Mouse (Mus musculus) forebrain, embryonic 16.5 days (tissue): ENCODE results near the gene Slc34a1. TPM values are rescaled to one million over a fixed set of nuclear protein-coding genes. Genes with fewer than 3 reads are reported as not detected.

Experiments
- ATAC-seq: fragments of 200-750 bp; cut with Nextera tagmentation; 2 replicates; pipeline ENCODE4 v1.8.0; 2017; ENCODE audit warnings: mild to moderate bottlenecking, moderate library complexity
- H3K27ac ChIP-seq: fragments of 300-500 bp; sonication (generic); 2 replicates; pipeline ENCODE4 v1.5.1; 2014; ENCODE audit warnings: low read length, control low read depth
- H3K27me3 ChIP-seq: fragments of 300-500 bp; sonication (generic); replicated peaks from 2 replicates; pipeline ENCODE4 v1.6.1; 2014; ENCODE audit warnings: low read length; ENCODE audit not compliant: control insufficient read depth, insufficient read depth
- H3K36me3 ChIP-seq: fragments of 300-500 bp; sonication (generic); 2 replicates; pipeline ENCODE4 v1.6.1; 2014; ENCODE audit not compliant: control insufficient read depth, insufficient read depth
- H3K4me1 ChIP-seq: fragments of 300-500 bp; sonication (generic); replicated peaks from 2 replicates; pipeline ENCODE4 v1.6.1; 2014; ENCODE audit warnings: low read length; ENCODE audit not compliant: control insufficient read depth, insufficient read depth
- H3K4me2 ChIP-seq: fragments of 300-500 bp; sonication (generic); 2 replicates; pipeline ENCODE4 v1.6.1; 2014; ENCODE audit warnings: mild to moderate bottlenecking, low read length, control low read depth
- H3K4me3 ChIP-seq: fragments of 300-500 bp; sonication (generic); replicated peaks from 2 replicates; pipeline ENCODE4 v1.5.1; 2014; ENCODE audit warnings: mild to moderate bottlenecking, low read length, control low read depth
- H3K9ac ChIP-seq: fragments of 300-500 bp; sonication (generic); replicated peaks from 2 replicates; pipeline ENCODE4 v1.6.1; 2014; ENCODE audit warnings: low read depth, low read length, control low read depth
- H3K9me3 ChIP-seq: fragments of 300-500 bp; sonication (generic); 2 replicates; pipeline ENCODE4 v1.6.1; 2016; ENCODE audit warnings: low read length; ENCODE audit not compliant: control insufficient read depth
- WGBS: fragments of 180-500 bp; shearing (Covaris S2); extraction: QIAGEN DNeasy Blood & Tissue Kit; methylation state at CpG from one replicate; pipeline ENCODE4 v1.1.7; 2014; 5-methylcytosine and 5-hydroxymethylcytosine counted together
- polyA plus RNA-seq: library from polyadenylated mRNA; unstranded; fragments of >200 nt; fragmentation: Nextera tagmentation; extraction: Ambion mirVana; gene quantifications from 2 replicates; pipeline ENCODE4 v1.2.1, GENCODE M21; 2015

Gene Slc34a1
- polyA plus RNA-seq, 1 experiment from 2014 or later: not detected

DNA sequence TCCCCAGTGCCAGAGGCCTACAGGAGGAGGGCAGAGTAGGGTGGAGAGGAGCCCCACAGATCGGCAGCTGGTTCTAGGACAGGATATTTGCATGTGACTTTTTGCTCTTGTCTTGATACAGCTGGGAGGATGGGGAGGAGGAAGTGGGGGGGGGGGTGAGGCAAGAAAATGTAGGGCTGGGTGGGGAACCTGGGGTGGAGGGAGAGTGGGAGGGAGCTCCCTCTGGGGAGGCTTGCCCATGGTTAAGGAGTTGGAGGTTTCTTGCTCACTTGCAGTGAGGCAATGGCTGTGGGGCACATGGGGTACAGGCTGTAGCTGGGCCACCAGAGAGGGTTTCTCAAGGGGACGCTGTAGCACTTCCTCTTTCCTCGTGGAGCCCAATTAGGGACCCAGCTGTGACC is 49.6 kb downstream of the Slc34a1 start:
- WGBS: 76% methylated on average over 3 of the region's 3 CpGs
- no peak overlapping the region for H3K4me2 ChIP-seq
- no peaks in the 10 kb centered on the region for H3K27me3 ChIP-seq
- peaks cover 29% of the 10 kb centered on the region for H3K4me1 ChIP-seq
- no peak overlapping the region for H3K27ac ChIP-seq
- no peak overlapping the region for H3K9ac ChIP-seq
- H3K36me3 ChIP-seq: peaks cover 9% of the 10 kb centered on the region
- H3K9me3 ChIP-seq: no peaks in the 10 kb centered on the region
- ATAC-seq: no peak
- no peak overlapping the region for H3K4me3 ChIP-seq

DNA sequence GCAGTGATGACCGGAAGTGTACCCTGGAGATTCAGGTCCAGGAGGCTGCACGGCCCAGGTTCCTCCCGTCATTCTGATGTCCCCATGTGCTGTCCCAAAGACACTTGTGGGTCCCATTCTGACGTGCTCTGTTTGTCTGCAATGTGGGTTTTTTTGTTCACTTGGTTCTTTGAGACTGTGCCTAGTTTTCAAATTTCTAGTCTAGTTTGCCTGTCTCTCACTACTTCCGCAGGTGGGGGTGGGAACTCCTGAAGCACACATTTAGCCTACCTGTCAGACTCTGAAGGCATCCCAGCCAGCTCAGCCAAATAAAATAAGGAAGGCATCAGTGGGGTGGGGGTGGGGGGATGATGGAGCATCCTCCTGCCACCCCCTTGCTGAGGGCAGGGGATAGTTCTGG is 50.1 kb downstream of the Slc34a1 start:
- H3K9ac ChIP-seq: no peak overlapping the region
- WGBS: 92% methylated on average over 5 of the region's 5 CpGs
- peaks cover 29% of the 10 kb centered on the region for H3K4me1 ChIP-seq
- no peaks in the 10 kb centered on the region for H3K27me3 ChIP-seq
- H3K27ac ChIP-seq: no peak overlapping the region
- no peak overlapping the region for H3K4me3 ChIP-seq
- ATAC-seq: no peak
- no peaks in the 10 kb centered on the region for H3K9me3 ChIP-seq
- H3K36me3 ChIP-seq: peaks cover 14% of the 10 kb centered on the region
- no peak overlapping the region for H3K4me2 ChIP-seq

DNA sequence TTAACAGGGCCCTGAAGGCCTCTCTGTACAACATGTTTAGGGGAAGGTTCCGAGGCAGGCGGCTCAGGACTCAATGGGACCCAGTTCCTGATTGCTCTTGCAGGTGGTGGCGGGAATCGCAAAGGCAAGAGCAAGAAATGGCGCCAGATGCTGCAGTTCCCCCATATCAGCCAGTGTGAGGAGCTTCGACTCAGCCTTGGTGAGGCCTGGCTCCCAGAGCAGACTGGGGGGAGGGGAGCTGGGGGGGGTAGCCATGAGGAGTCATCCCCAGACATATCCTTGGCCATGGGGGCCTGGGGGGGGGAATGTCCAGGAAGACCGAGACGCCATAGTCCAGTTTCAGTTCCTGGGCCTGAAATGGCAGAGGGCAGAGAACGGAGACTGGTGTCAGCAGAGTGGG is 51.2 kb downstream of the Slc34a1 start:
- 92% methylated on average over 9 of the region's 9 CpGs for WGBS
- Histone ChIP-seq H3K27me3 (no peaks in the 10 kb centered on the region), H3K4me3 (no peak overlapping the region), H3K36me3 (peaks cover 14% of the 10 kb centered on the region), H3K4me2 (no peak overlapping the region), H3K27ac (no peak overlapping the region), H3K9me3 (no peaks in the 10 kb centered on the region), H3K4me1 (peaks cover 23% of the 10 kb centered on the region), H3K9ac (no peak overlapping the region)
- ATAC-seq: no peak

DNA sequence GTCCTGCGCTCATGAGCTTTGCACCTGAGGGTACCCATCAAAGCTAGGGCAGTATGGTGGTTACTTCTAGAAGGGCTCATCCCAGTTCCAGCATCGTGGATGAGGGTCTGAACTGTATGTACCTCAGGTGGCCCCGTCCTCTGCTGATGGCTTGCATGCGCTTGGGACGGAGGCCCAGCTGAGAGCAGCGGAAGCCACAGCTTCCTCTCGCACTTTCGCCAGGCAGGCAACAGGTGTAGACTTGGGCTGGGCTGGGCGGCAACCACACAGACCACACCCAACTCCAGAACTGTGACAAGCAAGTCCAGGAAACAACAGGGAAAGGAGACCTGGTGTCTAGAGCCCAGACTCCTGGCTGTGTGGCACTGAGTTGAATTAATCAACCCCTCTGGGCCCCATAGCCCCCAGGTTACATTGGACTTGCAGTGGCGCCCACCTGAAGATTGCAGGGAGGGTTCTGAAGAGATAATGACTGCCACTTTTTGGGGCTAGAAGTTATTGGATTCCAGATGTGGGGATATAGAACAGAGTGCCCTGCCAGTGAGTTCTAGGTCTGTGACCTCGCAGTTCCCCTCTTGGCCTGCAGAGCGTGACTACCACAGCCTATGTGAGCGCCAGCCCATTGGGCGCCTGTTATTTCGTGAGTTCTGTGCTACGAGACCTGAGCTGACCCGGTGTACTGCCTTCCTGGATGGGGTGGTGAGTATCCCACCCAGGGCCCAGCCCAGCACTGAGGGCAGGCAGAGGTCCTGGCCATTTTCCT is 51.9 kb downstream of the Slc34a1 start:
- H3K27me3 ChIP-seq: no peaks in the 10 kb centered on the region
- H3K27ac ChIP-seq: no peak overlapping the region
- no peak overlapping the region for H3K9ac ChIP-seq
- peaks cover 15% of the 10 kb centered on the region for H3K36me3 ChIP-seq
- ATAC-seq: no peak
- no peaks in the 10 kb centered on the region for H3K9me3 ChIP-seq
- no peak overlapping the region for H3K4me3 ChIP-seq
- no peak overlapping the region for H3K4me2 ChIP-seq
- WGBS: 89% methylated on average over 17 of the region's 17 CpGs
- peaks cover 23% of the 10 kb centered on the region for H3K4me1 ChIP-seq

DNA sequence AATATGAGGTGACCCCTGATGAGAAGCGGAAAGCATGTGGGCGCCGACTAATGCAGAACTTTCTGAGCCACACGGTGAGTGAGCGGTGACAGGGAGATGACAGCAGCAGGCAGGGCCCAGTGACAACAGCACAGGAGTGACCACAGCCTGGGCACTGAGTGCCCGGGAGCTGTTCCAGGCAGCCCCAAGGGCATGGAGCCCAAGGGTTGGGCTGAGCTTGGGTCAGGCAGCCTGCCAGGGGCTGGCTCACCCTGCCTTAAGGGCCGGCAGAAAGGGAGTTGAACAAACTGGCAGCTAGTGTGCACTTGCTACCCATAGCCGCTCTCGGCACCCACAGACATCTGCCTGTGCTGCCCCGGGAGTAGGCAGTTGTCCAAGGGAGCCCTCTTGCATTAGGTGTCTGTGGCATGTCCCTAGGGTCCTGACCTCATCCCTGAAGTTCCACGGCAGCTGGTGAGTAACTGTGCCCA is 52.6 kb downstream of the Slc34a1 start:
- Histone ChIP-seq H3K4me3 (no peak overlapping the region), H3K9me3 (no peaks in the 10 kb centered on the region), H3K9ac (no peak overlapping the region), H3K4me2 (no peak overlapping the region), H3K36me3 (peaks cover 18% of the 10 kb centered on the region), H3K27ac (no peak overlapping the region), H3K4me1 (peaks cover 23% of the 10 kb centered on the region), H3K27me3 (no peaks in the 10 kb centered on the region)
- WGBS: 86% methylated on average over 11 of the region's 11 CpGs
- ATAC-seq: no peak

DNA sequence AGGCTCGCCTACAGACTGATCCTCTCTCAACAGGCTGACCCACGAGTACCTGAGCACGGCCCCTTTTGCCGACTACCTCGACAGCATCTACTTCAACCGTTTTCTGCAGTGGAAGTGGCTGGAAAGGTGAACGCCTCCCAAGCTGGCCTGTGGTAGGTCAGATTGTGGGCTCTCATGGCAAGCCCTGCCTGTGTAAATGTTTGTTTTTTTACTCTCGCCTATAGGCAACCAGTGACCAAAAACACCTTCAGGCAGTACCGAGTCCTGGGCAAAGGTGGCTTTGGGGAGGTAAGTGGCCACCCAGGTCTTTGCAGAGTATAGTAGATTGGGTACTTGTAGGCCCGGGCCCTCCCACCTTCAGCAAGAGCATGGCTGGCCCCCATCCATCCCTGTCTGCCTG is 53.3 kb downstream of the Slc34a1 start:
- Histone ChIP-seq H3K4me2 (no peak overlapping the region), H3K4me3 (no peak overlapping the region), H3K36me3 (peaks cover 18% of the 10 kb centered on the region), H3K9ac (no peak overlapping the region), H3K9me3 (no peaks in the 10 kb centered on the region), H3K4me1 (peaks cover 17% of the 10 kb centered on the region), H3K27me3 (no peaks in the 10 kb centered on the region), H3K27ac (no peak overlapping the region)
- no peak for ATAC-seq
- 92% methylated on average over 10 of the region's 10 CpGs for WGBS

DNA sequence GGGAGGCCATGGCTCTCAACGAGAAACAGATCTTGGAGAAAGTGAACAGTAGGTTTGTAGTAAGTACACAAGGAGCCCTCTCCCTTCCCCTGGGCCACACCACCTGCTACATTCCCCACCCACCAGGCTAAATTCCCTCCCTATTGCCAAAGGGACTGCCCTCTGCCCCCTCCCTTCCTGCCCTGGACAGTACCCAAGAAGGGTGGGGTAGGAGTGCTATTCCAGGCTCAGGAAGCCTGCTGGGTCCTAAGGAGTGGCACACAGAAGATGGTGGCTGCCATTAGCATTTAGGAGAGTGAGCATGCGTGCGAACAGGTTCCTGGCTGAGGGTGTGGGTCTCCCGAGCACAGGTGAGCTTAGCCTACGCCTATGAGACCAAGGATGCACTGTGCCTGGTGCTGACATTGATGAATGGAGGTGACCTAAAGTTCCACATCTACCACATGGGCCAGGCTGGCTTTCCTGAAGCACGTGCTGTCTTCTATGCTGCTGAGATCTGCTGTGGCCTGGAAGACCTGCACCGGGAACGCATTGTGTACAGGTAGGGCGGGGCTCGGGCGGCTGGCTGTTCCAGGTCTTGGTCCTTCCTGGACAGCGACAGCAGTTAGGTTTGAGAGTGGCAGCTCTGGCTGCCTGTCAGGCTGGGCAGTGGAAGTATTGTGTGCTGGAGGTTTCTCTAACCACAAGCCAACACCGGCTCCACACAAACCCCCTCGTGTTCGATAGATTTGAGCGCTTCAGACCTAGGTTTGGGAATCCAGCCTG is 54.0 kb downstream of the Slc34a1 start:
- Histone ChIP-seq H3K9ac (no peak overlapping the region), H3K36me3 (peaks cover 18% of the 10 kb centered on the region), H3K4me1 (peaks cover 10% of the 10 kb centered on the region), H3K4me2 (no peak overlapping the region), H3K9me3 (no peaks in the 10 kb centered on the region), H3K27ac (no peak overlapping the region), H3K27me3 (no peaks in the 10 kb centered on the region), H3K4me3 (no peak overlapping the region)
- ATAC-seq: no peak
- WGBS: 92% methylated on average over 16 of the region's 16 CpGs

DNA sequence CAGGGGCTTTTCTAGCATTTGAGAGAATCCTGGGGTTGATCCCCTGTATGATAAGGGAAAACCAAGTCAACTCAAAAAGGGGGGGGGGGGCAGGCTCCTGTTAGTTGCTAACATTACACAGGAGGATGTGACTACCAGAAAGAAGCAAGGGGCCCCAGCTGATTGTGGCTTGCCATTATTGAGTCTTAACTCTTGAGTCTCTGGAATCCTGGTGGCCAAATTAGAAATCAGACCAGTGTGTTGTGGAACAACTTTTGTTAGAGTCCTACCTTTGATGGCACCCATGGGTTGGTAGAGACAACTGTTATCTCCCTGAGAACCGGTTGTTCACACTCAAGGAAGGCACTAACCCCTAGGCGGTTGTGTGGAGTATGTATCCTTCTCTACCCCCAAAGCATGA is 65.0 kb downstream of the Slc34a1 start:
- H3K4me1 ChIP-seq: peaks cover 35% of the 10 kb centered on the region
- no peak overlapping the region for H3K4me3 ChIP-seq
- no peak overlapping the region for H3K27ac ChIP-seq
- H3K4me2 ChIP-seq: no peak overlapping the region
- 45% methylated on average over 2 of the region's 2 CpGs for WGBS
- H3K27me3 ChIP-seq: no peaks in the 10 kb centered on the region
- peaks cover 15% of the 10 kb centered on the region for H3K36me3 ChIP-seq
- no peak for ATAC-seq
- no peaks in the 10 kb centered on the region for H3K9me3 ChIP-seq
- H3K9ac ChIP-seq: no peak overlapping the region

DNA sequence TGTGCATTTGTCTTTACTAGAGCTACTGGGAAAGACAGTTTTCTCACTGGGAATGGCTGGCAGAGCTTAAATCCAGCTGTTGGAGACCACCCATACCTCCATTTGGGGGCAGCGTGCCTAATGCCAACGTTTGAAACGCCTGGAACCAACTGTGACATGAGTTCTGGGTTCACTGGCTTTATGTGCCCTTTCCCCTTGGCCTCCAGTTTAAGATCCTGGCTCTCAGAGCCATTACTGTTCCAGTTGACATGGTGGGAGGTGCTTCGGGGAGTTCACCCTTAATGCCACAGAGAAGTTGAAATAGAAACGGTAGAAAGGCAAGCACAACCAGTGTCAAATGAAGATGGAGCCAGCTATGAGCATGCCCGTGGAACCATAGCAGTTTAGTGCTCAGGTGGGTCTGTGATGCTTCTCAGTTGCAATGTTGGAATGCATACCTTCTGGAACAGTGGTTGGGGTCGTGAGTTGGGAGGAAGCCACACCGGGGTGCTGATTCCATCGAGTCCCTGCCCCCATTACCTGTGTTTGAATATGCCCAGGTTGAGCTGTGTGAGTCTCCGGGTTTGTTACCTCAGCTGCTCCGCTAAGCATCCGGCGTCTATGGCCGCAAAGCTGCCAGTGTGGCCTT is 65.5 kb downstream of the Slc34a1 start:
- Histone ChIP-seq H3K9me3 (no peaks in the 10 kb centered on the region), H3K9ac (peak overlapping the region; percentile 90), H3K4me3 (peak overlapping the region; percentile 85), H3K4me2 (peak overlapping the region; percentile 77), H3K4me1 (peaks cover 38% of the 10 kb centered on the region), H3K27me3 (no peaks in the 10 kb centered on the region), H3K36me3 (peaks cover 15% of the 10 kb centered on the region), H3K27ac (peak overlapping the region; percentile 96)
- 8% methylated on average over 14 of the region's 14 CpGs for WGBS
- no peak; the same call in 1 of the 2 replicates for ATAC-seq
